Mouse (Mus musculus): ENCODE data around the gene Ear10. TPM values are rescaled to one million over a fixed set of nuclear protein-coding genes. Genes with fewer than 3 reads are reported as not detected.

Gene Ear10
- not detected in 2 replicates for polyA plus RNA-seq (2012; rRNA removed)

DNA sequence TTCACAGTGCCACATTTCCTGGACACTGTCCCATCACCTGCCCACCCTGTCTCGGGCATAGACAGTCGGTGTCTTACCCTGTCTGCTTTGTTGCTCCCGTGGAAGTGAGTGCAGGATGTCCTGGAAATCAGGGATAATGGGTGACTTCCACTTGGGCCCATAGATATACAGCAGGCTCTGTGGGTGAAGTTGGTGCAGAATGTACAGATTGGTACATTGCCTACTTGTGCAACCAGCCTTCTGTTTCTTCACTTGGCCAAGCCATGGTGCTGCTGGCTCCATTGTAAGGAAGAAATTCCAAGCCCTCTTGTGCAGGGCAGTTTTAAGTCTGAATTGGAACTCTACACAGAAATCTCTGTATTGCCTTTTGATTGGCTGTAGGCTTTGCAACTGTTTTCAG is at the start of gene Ear10:
Ear10 (minus strand) TSS at position 101 of the 400 bp plus-strand sequence.

DNA sequence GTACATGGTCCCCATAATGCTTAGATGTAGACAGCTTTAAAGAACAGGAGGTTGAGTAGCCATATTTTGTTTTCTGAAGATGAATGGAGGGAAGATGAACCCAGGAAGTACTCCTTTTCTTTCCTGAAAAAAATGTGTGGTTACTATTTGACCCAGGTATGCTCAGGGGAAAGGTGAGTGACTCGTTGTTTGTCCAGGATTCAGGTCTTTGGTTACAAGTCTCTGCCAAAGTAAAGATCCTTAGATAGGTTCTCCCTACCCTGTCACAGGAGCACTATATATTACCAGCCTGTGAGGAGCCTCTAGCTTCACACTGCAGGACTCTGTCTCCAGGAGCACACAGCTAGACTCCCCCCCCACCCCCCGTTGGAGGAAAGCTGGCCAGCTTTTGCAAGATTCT is 33.4 kb upstream of the Ear10 start, which contains the start of gene Ang5:
Ang5 (plus strand) TSS at position 301 of the 400 bp plus-strand sequence.

DNA sequence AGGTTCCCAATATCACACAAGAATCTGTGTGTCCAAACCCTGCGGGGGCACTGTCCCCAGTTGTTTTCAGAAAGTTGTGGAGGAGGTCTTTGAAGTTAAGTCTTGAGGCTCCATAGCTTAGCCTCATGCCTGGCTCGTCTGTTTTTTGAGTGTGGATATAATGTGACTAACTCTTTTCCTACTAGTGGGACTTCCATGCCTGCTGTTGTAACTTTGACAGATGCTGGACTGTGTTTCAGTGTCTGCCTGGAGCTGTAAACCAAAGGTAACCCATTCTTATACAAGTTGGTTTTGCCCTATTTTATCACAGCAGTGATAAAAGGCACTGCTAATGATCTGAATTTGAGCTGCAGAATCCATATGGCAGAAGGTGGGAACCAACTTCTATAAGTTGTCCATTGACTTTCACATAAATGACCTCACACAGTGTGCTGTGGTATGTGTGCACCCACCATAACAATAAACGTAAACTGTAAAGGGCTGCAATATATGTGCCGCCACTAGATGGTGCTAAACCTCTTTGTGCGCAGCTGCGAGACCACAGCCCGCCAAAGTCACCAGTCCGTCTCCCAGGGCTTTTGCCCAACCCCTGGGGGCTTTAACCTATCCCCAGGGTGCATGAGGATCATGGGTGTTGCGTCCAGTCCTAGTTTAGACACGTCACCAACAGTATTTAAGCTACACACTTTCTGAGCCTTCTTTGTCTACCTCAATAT is 1.5 kb upstream of the Ear10 start, which contains the start of gene Gm8113:
Gm8113 (plus strand) TSS at position 703 of the 716 bp plus-strand sequence.

DNA sequence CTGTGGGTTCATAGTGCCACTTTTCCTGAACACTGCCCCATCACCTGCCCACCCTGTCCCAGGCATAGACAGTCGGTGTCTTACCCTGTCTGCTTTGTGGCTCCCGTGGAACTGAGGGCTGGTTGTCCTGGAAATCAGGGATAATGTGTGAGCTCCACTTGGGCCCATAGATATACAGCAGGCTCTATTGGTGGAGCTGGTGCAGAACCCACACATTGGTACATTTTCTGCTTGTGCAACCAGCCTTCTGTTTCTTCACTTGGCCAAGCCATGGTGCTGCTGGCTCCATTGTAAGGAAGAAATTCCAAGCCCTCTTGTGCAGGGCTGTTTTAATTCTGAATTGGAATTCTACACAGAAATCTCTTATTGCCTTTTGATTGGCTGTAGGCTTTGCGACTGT is 47.9 kb downstream of the Ear10 start, which contains the start of gene Ear1:
Ear1 (minus strand) TSS at position 101 of the 400 bp plus-strand sequence.

Other genes with a start within 250 kb of the Ear10 start
- not detected in 2 replicates for gene Gm8165, start 246.4 kb downstream of the Ear10 start, polyA plus RNA-seq (2012; rRNA removed)
- gene Gm7324, start 225.7 kb downstream of the Ear10 start, polyA plus RNA-seq (2012; rRNA removed), result 1.6 TPM in 1 of 2 replicates, not detected in the other
- not detected in 2 replicates for gene Gm16506, start 196.1 kb downstream of the Ear10 start, polyA plus RNA-seq (2012; rRNA removed)
- 0.04 TPM in 1 of 2 replicates, not detected in the other for gene Gm6526, start 175.7 kb downstream of the Ear10 start, polyA plus RNA-seq (2012; rRNA removed)
- not detected in 2 replicates for gene Gm8180, start 138.8 kb downstream of the Ear10 start, polyA plus RNA-seq (2012; rRNA removed)
- gene Ear1, start 48.0 kb downstream of the Ear10 start, polyA plus RNA-seq (2012; rRNA removed), result 1.1 and 1.5 TPM in 2 replicates
- gene Gm8113, start 1.8 kb upstream of the Ear10 start, polyA plus RNA-seq (2012; rRNA removed), result 6.6 and 12.5 TPM in 2 replicates
- gene Ang5, start 33.5 kb upstream of the Ear10 start, polyA plus RNA-seq (2012; rRNA removed), result not detected in 2 replicates
- not detected in 2 replicates for gene Ang6, start 78.7 kb upstream of the Ear10 start, polyA plus RNA-seq (2012; rRNA removed)
- 1.8 and 2.3 TPM in 2 replicates for gene Ear2, start 179.1 kb upstream of the Ear10 start, polyA plus RNA-seq (2012; rRNA removed)
- gene Gm3327, start 200.3 kb upstream of the Ear10 start, polyA plus RNA-seq (2012; rRNA removed), result not detected in 2 replicates

Data from central nervous system, embryonic 11.5 days (tissue).